Mouse (Mus musculus) adrenal gland, postnatal 14 days (tissue): ENCODE results near the gene Sh3rf1. TPM values are rescaled to one million over a fixed set of nuclear protein-coding genes. Genes with fewer than 3 reads are reported as not detected.

Source experiments
- DNase-seq: peaks from one replicate; pipeline ENCODE4 v3.0.0; 2021; ENCODE audit warnings: mixed read lengths
- long read RNA-seq, 2 experiments: library from polyadenylated mRNA; stranded (forward); transcript quantifications; one replicate each; pipeline ENCODE4 v2.0.0; 2021
- total RNA-seq: library from RNA; stranded (reverse); gene quantifications from 2 replicates; pipeline ENCODE4 v1.2.3, GENCODE M21; 2021

Gene Sh3rf1
- 9.3 and 10.1 TPM in 2 replicates for total RNA-seq
- long read RNA-seq, experiment 1, full-length matches to known transcripts, result 1 of 1 reads
- long read RNA-seq, experiment 1, partial matches to known transcripts, result 0 of 1 reads
- long read RNA-seq, experiment 1, other reads (novel, unspliced or antisense), result 0 of 1 reads
- long read RNA-seq, experiment 2, full-length matches to known transcripts, result 2 of 5 reads
- long read RNA-seq, experiment 2, partial matches to known transcripts, result 1 of 5 reads
- long read RNA-seq, experiment 2, other reads (novel, unspliced or antisense), result 2 of 5 reads

- DNase-seq, result peak; percentile 92
Measured at GRCm38 (mm10) chr8:61223729-61224379, at the start of gene Sh3rf1. Gene Sh3rf1, plus strand, starts transcription at chr8:61223872.

- no peak for DNase-seq
Measured at GRCm38 (mm10) chr8:61173921-61174492, 49.7 kb upstream of the Sh3rf1 start.

DNA sequence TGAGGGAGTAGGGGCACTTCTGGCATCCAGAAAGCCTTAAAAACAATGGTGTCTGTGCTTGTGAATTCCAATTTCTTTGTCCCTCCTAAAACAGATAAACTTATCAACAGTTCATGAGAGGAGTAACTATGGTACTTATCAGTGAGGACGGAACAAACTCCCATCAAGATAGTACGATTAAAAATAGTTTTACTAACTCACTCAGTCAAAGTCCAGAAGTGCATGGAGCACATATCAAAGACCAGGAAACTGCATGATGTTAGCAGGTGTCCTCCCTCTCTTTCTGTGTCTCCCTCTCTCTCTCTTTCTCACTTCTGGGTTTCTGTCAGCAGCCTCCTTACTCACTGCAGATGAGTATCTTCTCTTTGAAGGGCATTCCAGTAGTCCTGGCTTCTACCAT, 47.8 kb upstream of the Sh3rf1 start:
- no peak for DNase-seq

- no peak for DNase-seq
Measured at GRCm38 (mm10) chr8:61177680-61178593, 45.7 kb upstream of the Sh3rf1 start.

DNA sequence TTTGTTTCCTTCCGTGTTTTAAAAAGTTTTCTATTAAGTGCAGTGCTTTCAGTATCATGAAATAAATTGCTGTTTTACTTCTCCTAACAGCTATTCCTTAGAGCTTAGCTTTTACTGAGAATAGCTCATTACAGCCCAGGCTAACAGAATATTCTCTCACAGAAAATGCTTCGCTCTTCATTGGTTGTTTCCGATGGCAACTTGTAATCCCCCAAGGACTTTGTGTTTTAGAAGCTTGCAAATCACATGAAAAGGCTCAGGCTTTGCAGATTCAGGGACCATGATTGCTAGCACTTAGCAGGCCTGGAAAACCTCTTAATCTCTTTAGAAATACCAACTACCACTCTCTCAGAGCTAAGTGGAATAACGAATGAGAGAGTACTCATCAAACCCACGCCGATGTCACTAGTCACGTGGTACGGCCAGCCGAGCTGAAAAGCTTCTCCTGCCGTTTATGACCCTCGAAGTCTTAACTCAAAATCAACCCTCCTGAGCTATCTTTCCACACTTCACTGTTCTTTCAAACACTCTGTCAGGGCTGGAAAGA, 45.0 kb upstream of the Sh3rf1 start:
- no peak for DNase-seq

- DNase-seq, result no peak
Measured at GRCm38 (mm10) chr8:61181592-61181991, 42.1 kb upstream of the Sh3rf1 start.

DNA sequence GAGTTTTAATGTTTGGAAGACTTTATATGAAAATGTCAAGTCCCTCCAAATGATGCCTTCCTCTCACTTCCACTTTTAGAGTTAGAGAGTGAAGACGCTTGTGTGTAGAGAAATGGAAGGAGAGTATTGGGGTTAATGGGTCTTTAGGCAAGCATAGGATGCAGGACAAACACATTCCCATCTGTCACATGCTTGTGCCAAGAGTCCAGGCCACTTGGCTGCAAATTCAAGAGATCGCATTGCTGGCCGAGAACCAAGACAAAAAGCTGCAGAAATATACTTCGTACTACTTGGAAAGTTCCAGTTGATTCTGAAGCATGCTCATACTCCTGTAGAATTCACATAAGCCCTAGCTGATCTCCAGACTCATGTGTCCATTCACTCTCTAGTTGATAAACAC, 41.7 kb upstream of the Sh3rf1 start:
- no peak for DNase-seq

GRCm38 (mm10) chr8:61185274-61186198, 38.1 kb upstream of the Sh3rf1 start:
- no peak for DNase-seq

- DNase-seq, result peak; percentile 11
Measured at GRCm38 (mm10) chr8:61194306-61194925, 29.3 kb upstream of the Sh3rf1 start.

DNA sequence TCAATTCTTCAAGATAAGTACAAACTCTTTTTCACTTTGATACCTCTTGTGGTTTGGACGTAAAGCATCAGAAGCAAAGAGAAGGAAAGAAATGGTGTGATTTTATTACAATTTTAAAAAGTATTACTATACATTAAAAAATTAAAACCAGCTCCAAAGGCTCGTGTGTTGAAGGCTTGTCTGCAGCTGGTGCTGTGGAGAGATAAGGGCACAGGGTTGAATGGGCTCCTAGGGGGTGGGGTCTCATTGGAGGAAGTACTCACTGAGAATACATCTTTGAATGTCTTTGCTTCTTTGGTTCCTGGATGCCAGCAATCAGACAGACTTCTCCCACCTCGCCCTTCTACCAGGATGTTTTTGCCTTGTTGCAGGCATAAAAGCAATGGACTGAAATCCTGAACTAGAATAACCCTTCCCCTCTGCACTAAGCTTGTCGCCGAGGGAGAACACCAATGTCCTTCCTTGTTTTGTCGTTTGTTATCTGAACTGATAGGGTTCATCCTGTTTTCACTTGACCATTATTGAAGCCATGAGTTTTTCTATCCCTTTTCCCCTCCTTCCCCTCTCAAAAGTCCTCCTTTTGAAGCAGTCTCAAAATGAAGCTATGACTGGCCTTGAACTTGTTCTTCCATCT, 23.3 kb upstream of the Sh3rf1 start:
- no peak for DNase-seq

DNA sequence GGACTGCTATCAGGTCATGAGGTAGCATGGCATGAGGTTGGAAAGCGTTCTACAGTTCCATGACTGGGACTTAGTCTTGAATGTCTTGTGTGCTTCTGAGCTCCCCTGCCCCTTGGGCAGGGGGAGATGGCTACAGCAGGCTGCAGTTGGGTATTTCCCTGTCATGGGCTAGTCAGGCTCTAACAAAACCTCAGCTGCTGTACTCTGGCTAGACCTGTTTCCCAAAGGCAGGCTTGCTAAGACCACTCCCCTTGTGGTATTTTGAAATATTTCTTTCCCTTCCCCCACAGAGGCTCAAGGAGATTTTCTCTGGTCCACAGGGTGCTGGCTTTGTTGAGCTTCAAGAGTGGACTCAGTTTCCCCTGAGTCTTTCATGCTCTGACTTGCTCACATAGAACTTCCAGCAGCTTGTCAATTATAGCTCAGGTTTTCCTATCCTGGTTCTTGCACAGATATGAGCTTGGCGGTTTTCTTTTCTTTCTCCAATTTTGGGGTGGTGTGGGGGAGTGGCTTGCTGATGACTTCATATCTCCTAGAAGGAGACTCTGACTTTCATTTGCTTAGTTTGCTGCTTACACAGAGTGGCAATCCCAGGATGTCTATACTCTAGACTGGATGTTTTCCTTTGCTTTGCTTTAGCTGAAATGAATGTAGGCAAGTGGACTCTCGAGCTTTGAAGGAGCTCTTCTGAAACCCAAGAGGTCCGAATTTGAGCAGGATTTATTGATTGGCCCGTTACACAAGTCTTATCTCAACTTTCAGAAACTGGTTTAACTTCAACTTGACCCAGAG, 20.4 kb upstream of the Sh3rf1 start:
- DNase-seq, result no peak

GRCm38 (mm10) chr8:61206876-61207275, 16.8 kb upstream of the Sh3rf1 start:
- no peak for DNase-seq

GRCm38 (mm10) chr8:61207636-61208035, 16.0 kb upstream of the Sh3rf1 start:
- no peak for DNase-seq

DNA sequence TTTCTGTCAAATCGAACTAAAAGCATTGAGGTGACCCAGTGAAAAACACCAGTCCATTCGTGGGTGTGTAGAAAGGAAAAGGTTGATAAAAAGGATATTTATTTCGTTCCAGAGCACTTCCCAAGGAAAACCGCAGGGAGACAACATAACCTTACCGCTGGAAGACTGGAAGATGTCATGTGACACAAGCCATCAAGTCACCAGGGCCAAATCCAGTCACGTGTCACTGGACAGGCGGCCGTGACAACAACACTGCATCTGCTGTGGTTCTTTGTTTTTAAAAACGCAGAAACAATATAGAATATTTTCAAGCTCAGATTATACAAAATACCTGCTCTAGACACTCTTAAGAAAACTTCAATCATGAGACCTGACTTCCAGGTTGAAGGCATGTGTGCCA, 15.0 kb upstream of the Sh3rf1 start:
- DNase-seq, result no peak

- DNase-seq, result no peak
Measured at GRCm38 (mm10) chr8:61210836-61211235, 12.8 kb upstream of the Sh3rf1 start.

GRCm38 (mm10) chr8:61215081-61215819, 8.4 kb upstream of the Sh3rf1 start:
- DNase-seq, result no peak

- DNase-seq, result no peak
Measured at GRCm38 (mm10) chr8:61217017-61217416, 6.7 kb upstream of the Sh3rf1 start.

- DNase-seq, result no peak
Measured at GRCm38 (mm10) chr8:61217426-61217825, 6.2 kb upstream of the Sh3rf1 start.

GRCm38 (mm10) chr8:61218439-61218838, 5.2 kb upstream of the Sh3rf1 start:
- no peak for DNase-seq
